Mouse (Mus musculus) hindbrain, embryonic 11.5 days (tissue): ENCODE results near the gene Pcnx2. TPM values are rescaled to one million over a fixed set of nuclear protein-coding genes. Genes with fewer than 3 reads are reported as not detected.

ENCODE experiments used
- ATAC-seq: fragments of 200-750 bp; cut with Nextera tagmentation; 2 replicates; pipeline ENCODE4 v1.8.0; 2017; ENCODE audit warnings: mild to moderate bottlenecking, moderate TSS enrichment, moderate library complexity; ENCODE audit not compliant: low FRiP score
- DNase-seq: peaks from one replicate; pipeline ENCODE4 v3.0.0-alpha.2; 2015; ENCODE audit warnings: low spot score
- H3K27ac ChIP-seq: fragments of 300-500 bp; sonication (generic); 2 replicates; pipeline ENCODE4 v1.5.1; 2014; ENCODE audit warnings: mild to moderate bottlenecking, low read depth, low read length
- H3K27me3 ChIP-seq: fragments of 300-500 bp; sonication (generic); 2 replicates; pipeline ENCODE4 v1.6.1; 2014; ENCODE audit warnings: mild to moderate bottlenecking, low read length, moderate library complexity, mixed read lengths; ENCODE audit not compliant: control insufficient read depth, insufficient read depth
- H3K36me3 ChIP-seq: fragments of 300-500 bp; sonication (generic); 2 replicates; pipeline ENCODE4 v1.6.1; 2014; ENCODE audit warnings: mild to moderate bottlenecking, low read length, moderate library complexity, mixed read lengths; ENCODE audit not compliant: control insufficient read depth, insufficient read depth
- H3K4me1 ChIP-seq: fragments of 300-500 bp; sonication (generic); replicated peaks from 2 replicates; pipeline ENCODE4 v1.6.1; 2014; ENCODE audit warnings: low read length, mixed read lengths; ENCODE audit not compliant: control insufficient read depth, insufficient read depth
- H3K4me2 ChIP-seq: fragments of 300-500 bp; sonication (generic); replicated peaks from 2 replicates; pipeline ENCODE4 v1.6.1; 2014; ENCODE audit warnings: mild to moderate bottlenecking, low read depth, low read length
- H3K4me3 ChIP-seq: fragments of 300-500 bp; sonication (generic); 2 replicates; pipeline ENCODE4 v1.5.1; 2014; ENCODE audit warnings: low read depth, low read length
- H3K9ac ChIP-seq: fragments of 300-500 bp; sonication (generic); 2 replicates; pipeline ENCODE4 v1.6.1; 2014; ENCODE audit warnings: low read depth, low read length
- H3K9me3 ChIP-seq: fragments of 300-500 bp; sonication (generic); 2 replicates; pipeline ENCODE4 v1.6.1; 2016; ENCODE audit warnings: low read length; ENCODE audit not compliant: control insufficient read depth
- WGBS: fragments of 180-500 bp; shearing (Covaris S2); extraction: QIAGEN DNeasy Blood & Tissue Kit; methylation state at CpG from one replicate; pipeline ENCODE4 v1.1.7; 2014; 5-methylcytosine and 5-hydroxymethylcytosine counted together
- polyA plus RNA-seq: library from polyadenylated mRNA; unstranded; fragments of >200 nt; fragmentation: Nextera tagmentation; extraction: Ambion mirVana; gene quantifications from 2 replicates; pipeline ENCODE4 v1.2.1, GENCODE M21; 2014

Gene Pcnx2
- polyA plus RNA-seq, 1 experiment from 2014 or later: 0.46 TPM

- 80% methylated on average over 8 of the region's 8 CpGs for WGBS
- Histone ChIP-seq H3K27ac (no peak overlapping the region), H3K27me3 (no peaks in the 10 kb centered on the region; the same call in 1 of the 2 replicates), H3K4me3 (no peak overlapping the region), H3K36me3 (no peaks in the 10 kb centered on the region), H3K4me2 (no peak overlapping the region), H3K4me1 (0 out of 2 replicates have a peak, but pooled peaks cover 2% of the 10 kb centered on the region), H3K9me3 (no peaks in the 10 kb centered on the region), H3K9ac (no peak overlapping the region)
- ATAC-seq (no peak), DNase-seq (no peak)
Measured at GRCm38 (mm10) chr8:125750846-125751245, 147.3 kb downstream of the Pcnx2 start.

GRCm38 (mm10) chr8:125747390-125747789 is 150.7 kb downstream of the Pcnx2 start:
- Histone ChIP-seq H3K36me3 (no peaks in the 10 kb centered on the region), H3K4me1 (0 out of 2 replicates have a peak, but pooled peaks cover 2% of the 10 kb centered on the region), H3K9ac (no peak overlapping the region), H3K4me3 (no peak overlapping the region), H3K27me3 (no peaks in the 10 kb centered on the region; the same call in 1 of the 2 replicates), H3K9me3 (no peaks in the 10 kb centered on the region), H3K27ac (no peak overlapping the region), H3K4me2 (no peak overlapping the region)
- DNase-seq (no peak), ATAC-seq (no peak)
- 74% methylated on average over 8 of the region's 8 CpGs for WGBS

- H3K9ac ChIP-seq: no peak overlapping the region
- no peak for DNase-seq
- H3K36me3 ChIP-seq: no peaks in the 10 kb centered on the region
- no peak overlapping the region for H3K27ac ChIP-seq
- no peaks in the 10 kb centered on the region for H3K4me1 ChIP-seq
- H3K4me2 ChIP-seq: no peak overlapping the region
- no peak overlapping the region for H3K4me3 ChIP-seq
- no peak for ATAC-seq
- 93% methylated on average over 10 of the region's 10 CpGs for WGBS
- H3K9me3 ChIP-seq: no peaks in the 10 kb centered on the region
- no peaks in the 10 kb centered on the region; the same call in 1 of the 2 replicates for H3K27me3 ChIP-seq
Measured at GRCm38 (mm10) chr8:125744914-125745576, 153.1 kb downstream of the Pcnx2 start.

GRCm38 (mm10) chr8:125742406-125742805 is 155.7 kb downstream of the Pcnx2 start:
- 87% methylated on average over 8 of the region's 8 CpGs for WGBS
- ATAC-seq: no peak
- Histone ChIP-seq H3K27ac (no peak overlapping the region), H3K4me1 (no peaks in the 10 kb centered on the region), H3K4me2 (no peak overlapping the region), H3K9ac (no peak overlapping the region), H3K9me3 (no peaks in the 10 kb centered on the region), H3K36me3 (no peaks in the 10 kb centered on the region), H3K27me3 (no peaks in the 10 kb centered on the region), H3K4me3 (no peak overlapping the region)
- no peak for DNase-seq

- Histone ChIP-seq H3K27me3 (no peaks in the 10 kb centered on the region), H3K9me3 (no peaks in the 10 kb centered on the region), H3K36me3 (no peaks in the 10 kb centered on the region), H3K4me1 (no peaks in the 10 kb centered on the region), H3K27ac (no peak overlapping the region), H3K4me2 (no peak overlapping the region), H3K9ac (no peak overlapping the region), H3K4me3 (no peak overlapping the region)
- ATAC-seq (no peak), DNase-seq (no peak)
- WGBS: 73% methylated on average over 2 of the region's 2 CpGs
Measured at GRCm38 (mm10) chr8:125741855-125742254, 156.3 kb downstream of the Pcnx2 start.

GRCm38 (mm10) chr8:125741377-125741776 is 156.7 kb downstream of the Pcnx2 start:
- 74% methylated on average over 5 of the region's 5 CpGs for WGBS
- H3K27ac ChIP-seq: no peak overlapping the region
- no peaks in the 10 kb centered on the region for H3K4me1 ChIP-seq
- no peak for ATAC-seq
- no peaks in the 10 kb centered on the region for H3K36me3 ChIP-seq
- H3K27me3 ChIP-seq: no peaks in the 10 kb centered on the region
- DNase-seq: no peak
- no peak overlapping the region for H3K9ac ChIP-seq
- no peak overlapping the region for H3K4me2 ChIP-seq
- no peak overlapping the region for H3K4me3 ChIP-seq
- no peaks in the 10 kb centered on the region for H3K9me3 ChIP-seq

GRCm38 (mm10) chr8:125740655-125741054 is 157.5 kb downstream of the Pcnx2 start:
- H3K36me3 ChIP-seq: no peaks in the 10 kb centered on the region
- no peak overlapping the region for H3K4me2 ChIP-seq
- no peak for ATAC-seq

GRCm38 (mm10) chr8:125738956-125739355 is 159.2 kb downstream of the Pcnx2 start:
- no peak overlapping the region for H3K4me2 ChIP-seq
- DNase-seq (no peak), ATAC-seq (no peak)
- H3K9me3 ChIP-seq: no peaks in the 10 kb centered on the region
- no peak overlapping the region for H3K4me3 ChIP-seq
- peaks cover 3% of the 10 kb centered on the region; the same call in 1 of the 2 replicates for H3K4me1 ChIP-seq
- no peak overlapping the region for H3K27ac ChIP-seq
- 95% methylated on average over 4 of the region's 4 CpGs for WGBS
- no peaks in the 10 kb centered on the region for H3K36me3 ChIP-seq
- no peak overlapping the region for H3K9ac ChIP-seq
- H3K27me3 ChIP-seq: no peaks in the 10 kb centered on the region

More at GRCm38 (mm10) chr8:125740655-125741054, 157.5 kb downstream of the Pcnx2 start:
- DNase-seq: no peak
- Histone ChIP-seq H3K4me1 (no peaks in the 10 kb centered on the region), H3K9me3 (no peaks in the 10 kb centered on the region), H3K27ac (no peak overlapping the region), H3K9ac (no peak overlapping the region), H3K4me3 (no peak overlapping the region), H3K27me3 (no peaks in the 10 kb centered on the region)
- 85% methylated on average over 10 of the region's 10 CpGs for WGBS
